Mouse (Mus musculus) c-Kit-positive CD71-negative TER-119-negative erythroid progenitor cells, embryonic 14.5 days (primary cell): ENCODE measurements around the gene Clcn2.

ENCODE experiments used
- DNase-seq: peaks from one replicate; pipeline ENCODE4 v3.0.0-alpha.2; 2013; ENCODE audit warnings: low read depth

Gene Clcn2

DNA sequence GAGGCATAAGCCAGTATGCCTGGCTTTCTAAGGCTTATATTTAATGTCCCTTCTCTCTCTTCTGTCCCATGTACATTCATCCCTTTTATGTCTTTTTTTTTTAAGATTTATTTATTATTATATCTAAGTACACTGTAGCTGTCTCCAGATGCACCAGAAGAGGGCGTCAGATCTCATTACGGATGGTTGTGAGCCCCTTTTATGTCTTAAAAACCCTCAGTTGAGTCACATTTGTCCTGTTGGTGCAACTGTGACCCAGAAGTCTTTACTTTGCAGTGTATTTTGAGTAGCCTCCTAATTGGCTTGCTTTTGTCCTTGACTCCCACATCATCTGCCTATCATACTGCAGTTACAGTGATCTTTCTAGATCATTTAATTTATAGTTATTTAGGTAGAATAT lies 64.2 kb downstream of the Clcn2 start:
- no peak for DNase-seq
